Mouse (Mus musculus): ENCODE data around the gene Sqstm1.
"Not testable (repeated sequence)": the region's sequence is repeated elsewhere in the genome, so short reads cannot be mapped to it uniquely, and the experiment has no call there.

The Sqstm1 gene

DNA sequence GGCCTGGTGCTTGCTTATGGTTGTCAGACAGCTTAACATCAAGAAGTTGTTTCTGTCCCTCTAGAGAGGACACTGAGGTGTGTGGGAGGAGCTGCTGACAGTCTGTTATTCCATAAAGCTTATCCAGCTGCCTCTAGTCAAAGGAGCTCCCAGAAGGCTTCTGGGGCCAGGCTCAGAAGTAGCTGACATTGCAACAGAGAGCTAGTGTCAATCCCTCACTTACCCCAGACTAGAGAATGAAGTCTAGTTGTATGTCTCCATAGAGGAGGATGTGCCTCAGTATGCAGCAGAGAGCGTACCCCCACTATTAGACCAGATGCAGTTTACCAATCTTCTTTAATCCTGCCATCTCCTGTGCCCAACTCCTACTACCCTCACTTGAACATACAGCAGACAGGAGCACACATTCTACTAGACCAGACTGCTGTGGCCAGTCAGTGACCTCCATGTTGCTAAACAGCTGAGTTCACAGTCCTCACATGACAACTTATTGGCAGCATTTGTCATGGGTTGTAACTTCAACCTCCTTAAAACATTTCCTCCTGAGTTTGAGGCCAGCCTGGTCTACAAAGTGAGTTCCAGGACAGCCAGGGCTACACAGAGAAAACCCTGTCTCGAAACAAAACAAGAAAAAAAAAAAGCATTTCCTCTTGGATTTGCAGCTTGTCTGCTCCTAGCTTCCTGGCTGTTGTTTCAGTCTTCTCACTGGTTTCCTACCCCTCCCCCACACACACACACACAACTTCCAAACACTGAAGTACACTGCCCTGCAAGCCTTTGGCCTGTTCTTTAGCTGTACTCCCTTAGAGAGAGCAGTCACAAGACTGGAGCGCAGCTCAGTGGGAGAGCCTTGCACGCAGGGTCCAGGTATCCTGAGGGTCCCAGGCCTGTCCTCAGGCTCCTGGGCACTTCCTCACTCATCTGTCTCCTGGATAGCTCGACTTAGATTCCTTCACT, 31.8 kb downstream of the Sqstm1 start:
- in situ Hi-C loops (cut with MboI, MseI), result no loop called here

DNA sequence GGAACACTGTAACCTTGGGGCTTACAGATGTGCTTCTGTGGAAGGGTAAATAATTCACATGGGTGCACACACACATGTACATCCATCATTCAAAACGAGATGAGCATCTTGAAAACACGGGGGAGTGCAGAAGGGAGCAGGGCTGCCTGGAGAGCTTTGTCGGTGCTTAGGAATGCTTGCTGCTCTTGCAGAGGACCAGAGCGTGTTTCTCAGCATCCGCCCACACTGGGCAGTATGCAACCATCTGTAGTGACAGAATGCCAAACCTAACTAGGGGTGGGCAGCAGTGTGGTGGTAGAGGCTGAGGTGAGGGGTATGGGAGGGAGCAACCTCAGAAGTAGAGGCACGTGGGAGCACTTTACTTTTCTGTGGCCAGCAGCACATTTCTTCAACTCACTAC, 33.5 kb downstream of the Sqstm1 start:
- in situ Hi-C loops (cut with MboI, MseI), result no loop called here

DNA sequence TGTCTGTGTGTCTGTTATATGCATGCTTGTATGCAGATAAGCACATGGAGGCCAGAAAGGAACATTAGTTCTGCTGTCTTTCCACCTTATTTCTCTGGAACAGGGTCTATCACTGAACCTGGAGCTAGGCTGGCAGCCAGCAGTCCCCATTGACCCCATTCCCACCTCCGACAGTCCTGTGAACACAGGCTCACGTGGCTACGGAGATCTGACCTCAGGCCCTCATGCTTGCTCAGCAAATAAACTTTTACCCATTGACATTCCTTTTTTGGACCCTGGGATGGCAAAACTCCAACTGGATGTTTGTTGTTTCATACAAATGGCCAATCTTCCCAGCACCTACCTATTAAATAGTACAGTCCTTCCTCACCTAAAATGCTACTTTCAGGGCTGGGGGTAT, 34.3 kb downstream of the Sqstm1 start:
- in situ Hi-C loops (cut with MboI, MseI), result no loop called here

DNA sequence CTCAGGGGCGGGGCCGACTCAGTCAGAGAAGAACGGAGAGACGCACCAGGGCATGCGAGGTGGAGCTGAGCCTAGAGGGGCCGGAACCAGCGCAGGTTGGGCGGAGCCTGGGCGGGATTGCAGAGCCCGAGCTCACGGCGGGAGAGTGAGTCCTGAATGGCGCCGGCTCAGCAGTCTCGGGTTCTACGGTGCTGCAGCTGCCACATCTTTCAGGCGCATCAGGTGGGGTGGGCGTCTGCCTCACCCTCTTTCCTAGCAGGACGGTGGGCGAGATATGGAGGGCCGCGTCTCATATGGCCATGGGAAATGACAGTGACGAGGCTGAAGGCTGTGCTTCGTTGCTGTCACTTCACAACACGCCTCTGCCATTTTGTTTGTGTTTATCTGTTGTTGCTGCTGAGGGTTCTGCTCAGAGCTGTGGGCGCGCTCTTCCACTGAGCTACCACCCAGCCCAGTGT, 35.9 kb downstream of the Sqstm1 start:
- in situ Hi-C loops (cut with MboI, MseI), result no loop called here

DNA sequence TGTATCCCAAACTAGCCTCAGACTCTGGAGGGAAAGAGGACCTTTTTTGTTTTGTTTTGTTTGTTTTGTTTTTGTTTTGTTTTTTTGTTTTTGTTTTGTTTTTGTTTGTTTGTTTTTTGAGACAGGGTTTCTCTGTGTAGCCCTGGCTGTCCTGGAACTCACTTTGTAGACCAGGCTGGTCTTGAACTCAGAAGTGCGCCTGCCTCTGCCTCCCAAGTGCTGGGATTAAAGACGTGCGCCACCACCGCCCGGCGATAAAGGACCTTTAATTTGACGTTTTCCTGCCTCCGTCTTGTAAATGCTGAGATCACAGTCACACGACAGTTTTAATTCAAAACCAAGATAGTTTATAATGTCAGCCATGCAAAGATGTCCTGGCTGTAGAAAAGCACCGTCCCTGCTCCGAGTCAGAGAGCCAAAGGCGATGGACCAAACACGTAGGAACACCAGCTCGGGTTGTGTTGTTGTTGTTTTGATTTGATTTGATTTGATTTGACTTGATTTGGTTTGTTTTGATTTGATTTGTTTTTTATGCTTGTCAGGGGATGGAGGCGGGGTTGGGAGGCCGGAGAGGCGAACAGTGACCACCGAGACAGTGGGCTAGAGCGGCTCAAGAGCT, 36.4 kb downstream of the Sqstm1 start, which contains the start of gene Mrnip:
Gene Mrnip, plus strand, starts transcription at position 334 of the 619 bp plus-strand sequence.
- in situ Hi-C loops (cut with MboI, MseI), result not testable (repeated sequence)

DNA sequence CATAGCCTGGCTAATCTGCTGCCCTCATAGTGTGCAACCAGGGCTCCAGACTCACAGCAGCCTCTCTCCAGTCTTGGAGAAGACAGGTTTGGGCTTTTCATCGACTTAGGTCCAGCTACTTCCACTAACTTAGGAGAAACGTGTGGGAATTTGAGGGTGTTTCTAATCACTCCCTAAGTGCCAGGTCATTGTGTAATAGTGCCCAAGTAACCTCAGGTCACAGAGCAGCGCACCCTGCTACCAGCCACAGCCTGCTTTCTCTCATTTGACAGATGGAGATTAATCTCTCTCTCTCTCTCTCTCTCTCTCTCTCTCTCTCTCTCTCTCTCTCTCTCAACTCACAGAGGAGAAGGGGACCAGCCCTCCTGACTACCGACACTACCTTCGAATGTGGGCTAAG, 42.3 kb downstream of the Sqstm1 start:
- in situ Hi-C loops (cut with MboI, MseI), result loop anchor here in 1 of 2 experiments (10.0 kb wide), 1 partner anchor 66 kb away; the partner anchor contains the start of gene Ltc4s

DNA sequence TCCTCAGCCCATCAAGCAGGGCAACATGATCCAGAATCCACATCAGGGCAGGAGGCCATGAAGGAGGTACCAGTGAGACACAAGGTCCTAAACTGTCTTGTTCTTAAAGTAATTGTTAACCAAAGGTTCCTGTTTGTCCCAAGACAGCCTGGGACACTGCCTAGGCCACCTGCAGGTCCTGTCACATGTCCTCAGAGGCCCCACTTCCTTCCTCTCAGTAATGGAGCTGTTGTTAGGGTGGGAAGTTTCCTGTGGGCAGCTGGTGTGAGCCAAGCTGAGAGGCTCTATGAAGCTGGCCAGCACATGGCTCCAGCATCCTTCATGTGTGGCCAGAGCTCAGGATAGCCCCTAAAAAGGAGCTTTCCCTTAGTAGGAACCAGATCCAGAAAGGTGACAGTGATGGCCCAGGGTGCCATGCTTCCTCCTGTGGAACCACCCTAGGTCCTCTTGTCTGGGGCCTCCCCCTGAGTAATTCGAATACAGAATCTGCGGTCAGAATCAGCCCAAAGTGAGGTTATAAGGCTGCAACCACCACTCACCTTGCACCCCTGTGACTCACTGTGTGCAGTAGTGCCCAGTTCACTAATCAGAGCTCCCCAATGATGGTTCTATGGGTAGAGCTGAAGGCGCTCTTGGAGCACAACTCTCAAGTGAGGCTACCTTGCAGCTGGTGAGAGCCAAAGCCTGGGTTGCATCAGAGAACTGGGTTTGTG, 48.1 kb downstream of the Sqstm1 start:
- in situ Hi-C loops (cut with MboI, MseI), result loop anchor here (5.0 to 10.0 kb wide), 2 partner anchors 70 to 72 kb away; partner anchors contain the start of gene Ltc4s (in 1 of the 2)

DNA sequence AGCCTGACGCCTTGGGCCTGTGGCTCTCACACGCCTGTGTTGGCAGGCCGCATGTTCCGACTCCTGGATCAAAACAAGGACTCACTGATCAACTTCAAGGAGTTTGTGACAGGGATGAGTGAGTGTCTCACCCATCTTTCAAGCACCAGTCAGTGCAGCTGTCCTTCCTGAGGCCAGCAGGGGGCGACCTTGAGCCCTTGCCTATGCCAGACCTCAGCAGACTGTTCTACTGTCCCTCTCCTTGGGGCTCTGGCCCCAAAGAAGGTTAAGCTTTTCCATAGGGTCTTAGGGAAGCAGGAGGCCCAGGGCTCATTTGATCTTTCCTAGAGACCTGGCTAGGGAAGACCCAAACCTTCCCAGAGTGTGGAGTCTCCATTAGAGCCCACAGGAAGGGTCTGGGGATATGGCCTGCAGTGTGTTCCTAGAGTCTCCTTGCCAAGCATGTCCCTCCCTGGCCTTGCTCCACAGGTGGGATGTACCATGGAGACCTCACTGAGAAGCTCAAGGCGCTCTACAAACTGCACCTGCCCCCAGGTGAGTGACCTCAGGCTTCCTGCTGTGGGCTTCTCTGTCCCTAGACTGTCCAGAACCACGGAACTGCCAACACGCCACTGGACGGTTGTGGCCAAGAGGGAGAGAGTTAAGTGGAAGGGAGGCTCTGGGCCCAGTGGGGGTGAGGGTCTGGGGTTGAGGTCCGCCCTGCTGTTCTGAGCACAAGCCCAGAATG, 48.9 kb downstream of the Sqstm1 start:
- in situ Hi-C loops (cut with MboI, MseI), result loop anchor here (5.0 to 10.0 kb wide), 2 partner anchors 71 to 73 kb away; partner anchors contain the start of gene Ltc4s (in 1 of the 2)

DNA sequence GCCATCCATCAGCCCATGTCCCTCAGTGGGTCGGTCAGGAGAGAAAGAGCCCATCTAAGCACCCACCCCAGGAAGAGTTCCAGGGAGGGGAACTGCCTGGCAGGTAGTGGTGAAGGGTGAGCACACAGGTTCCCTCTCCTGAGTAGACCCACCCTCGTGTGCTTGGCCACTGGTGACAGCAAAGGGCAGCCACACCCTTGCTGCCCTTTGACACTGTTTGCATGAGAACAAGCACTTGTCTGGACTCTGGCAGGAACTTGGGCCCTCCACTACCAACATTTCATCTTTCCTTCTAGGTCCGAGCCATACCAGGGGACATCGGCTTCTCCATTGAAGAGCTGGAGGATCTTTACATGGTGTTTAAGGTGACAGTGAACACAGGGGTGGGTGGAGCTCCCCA, 51.3 kb downstream of the Sqstm1 start:
- in situ Hi-C loops (cut with MboI, MseI), result no loop called here

DNA sequence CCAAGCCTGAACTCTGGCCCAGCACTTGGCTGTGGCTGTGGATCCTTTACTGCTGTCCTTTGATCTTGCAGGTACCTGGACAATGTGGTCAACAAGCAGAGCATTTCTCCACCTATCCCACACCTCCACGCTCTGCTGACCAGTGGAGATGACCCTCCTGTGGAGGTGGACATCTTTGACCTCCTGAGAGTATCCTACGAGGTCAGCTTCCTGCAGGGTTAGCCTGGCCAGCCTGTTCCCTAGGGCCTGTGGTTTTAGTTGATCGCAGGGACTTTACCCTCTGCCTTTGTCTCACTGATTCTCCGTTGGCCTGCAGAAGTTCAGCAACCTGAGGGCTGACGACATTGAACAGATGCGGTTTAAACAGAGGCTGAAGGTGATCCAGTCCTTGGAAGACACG, 52.3 kb downstream of the Sqstm1 start:
- in situ Hi-C loops (cut with MboI, MseI), result no loop called here

DNA sequence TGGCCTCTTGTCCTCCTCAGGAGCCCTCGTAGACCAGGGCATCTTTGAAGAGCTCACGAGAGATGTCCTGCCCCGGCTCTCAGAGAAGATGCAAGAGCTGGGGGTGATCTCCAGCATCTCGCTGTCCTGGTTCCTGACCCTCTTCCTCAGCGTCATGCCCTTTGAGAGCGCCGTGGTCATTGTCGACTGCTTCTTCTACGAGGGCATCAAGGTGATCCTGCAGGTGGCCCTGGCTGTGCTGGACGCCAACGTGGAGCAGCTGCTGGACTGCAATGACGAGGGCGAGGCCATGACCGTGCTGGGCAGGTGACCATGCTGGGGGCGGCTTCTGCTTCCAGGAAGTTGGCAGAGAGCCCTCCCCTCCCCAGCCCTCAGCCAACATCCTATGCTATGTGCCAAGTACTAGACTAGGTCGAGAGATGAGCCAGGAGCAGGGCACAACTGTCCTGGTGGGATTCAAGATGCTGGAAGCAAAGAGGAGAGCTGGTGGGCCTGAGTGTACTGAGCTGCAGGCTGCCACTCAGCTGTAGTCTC, 53.8 kb downstream of the Sqstm1 start:
- in situ Hi-C loops (cut with MboI, MseI), result no loop called here

DNA sequence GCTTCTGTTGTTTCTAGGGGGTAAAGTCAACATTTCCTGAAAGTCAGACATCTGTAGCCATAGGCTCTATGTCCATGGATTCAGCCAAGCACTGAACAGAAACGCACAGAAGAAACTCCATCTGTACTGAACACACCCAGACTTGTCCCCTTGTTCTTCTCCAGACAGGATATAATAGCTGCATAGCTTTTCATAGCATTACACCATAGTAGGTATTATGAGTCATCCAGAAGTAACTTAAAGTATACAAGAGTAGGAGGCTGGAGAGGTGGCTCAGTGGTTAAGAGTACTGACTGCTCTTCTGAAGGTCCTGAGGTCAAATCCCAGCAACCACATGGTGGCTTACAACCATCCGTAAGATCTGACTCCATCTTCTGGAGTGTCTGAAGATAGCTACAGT, 54.8 kb downstream of the Sqstm1 start:
- in situ Hi-C loops (cut with MboI, MseI), result no loop called here

DNA sequence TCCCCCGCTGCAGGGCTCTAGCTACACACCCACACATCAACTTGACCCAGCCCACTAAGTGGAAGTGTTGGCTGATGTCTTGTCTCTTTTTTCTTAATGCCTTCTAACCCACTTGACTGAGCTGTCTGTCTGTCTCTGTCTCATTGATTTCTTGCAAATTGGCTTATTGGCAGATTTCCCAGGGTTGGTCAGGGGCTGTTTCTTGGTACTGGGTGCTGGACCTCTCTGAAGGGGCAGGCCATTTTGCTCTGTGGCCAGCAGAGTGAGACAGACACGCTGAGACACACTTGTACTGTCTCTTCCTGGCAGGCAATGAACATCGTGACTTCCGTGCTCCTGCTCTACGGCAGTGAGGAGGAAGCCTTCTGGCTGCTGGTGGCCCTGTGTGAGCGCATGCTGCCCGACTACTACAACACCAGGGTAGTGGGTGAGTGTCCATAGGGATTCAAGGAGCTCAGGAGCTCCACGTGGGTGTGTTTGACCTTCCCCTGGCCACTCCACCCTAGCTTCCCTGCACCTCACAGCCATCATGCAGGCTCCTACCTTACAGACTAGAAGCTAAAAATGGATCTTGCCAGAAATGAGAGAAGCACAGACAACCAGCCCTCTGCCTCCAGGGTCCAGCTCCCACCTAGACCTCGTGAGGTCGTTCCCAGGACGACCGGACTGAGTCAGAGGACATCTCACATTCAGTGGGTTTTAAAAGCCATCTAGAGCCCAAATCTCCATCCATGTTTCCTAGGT, 55.7 kb downstream of the Sqstm1 start:
- in situ Hi-C loops (cut with MboI, MseI), result no loop called here

DNA sequence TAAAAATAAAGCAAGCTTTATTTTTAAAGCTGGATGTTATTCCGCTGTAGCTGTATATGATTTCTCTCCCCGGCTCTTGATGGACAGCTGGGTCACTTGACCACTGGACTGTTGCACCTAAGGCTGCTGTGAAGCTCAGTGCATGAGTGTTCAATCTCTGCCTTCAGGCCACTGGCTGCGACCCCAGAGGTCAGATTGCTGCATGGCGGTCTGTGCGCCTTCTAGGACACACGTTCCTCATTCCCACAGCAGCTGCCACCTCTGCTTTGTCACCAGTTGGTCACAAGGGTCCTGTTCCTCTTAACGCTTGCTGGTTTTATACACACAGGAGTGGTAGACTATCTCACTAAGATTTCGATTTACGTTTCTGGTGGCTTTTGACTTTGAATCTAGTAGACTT, 56.5 kb downstream of the Sqstm1 start:
- in situ Hi-C loops (cut with MboI, MseI), result no loop called here

DNA sequence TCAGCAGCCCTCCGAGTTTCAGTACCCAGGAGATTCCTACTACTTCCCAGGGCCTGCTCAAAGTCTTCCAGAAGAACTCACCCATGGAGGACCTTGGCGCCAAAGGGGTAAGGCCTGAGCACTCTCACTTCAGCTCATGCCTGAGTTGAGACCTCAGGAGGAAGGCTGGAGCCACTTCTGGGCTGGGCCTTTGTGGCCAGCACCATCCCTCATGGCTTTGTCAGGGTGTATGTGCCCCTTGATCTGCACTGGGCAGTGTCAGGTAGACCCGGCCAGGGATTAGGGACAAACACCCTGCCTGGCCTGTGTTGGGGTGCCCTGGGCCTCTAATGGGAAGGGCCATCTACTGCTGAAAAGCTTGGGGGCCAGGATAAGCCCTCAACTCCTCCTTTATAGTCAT, 59.3 kb downstream of the Sqstm1 start:
- in situ Hi-C loops (cut with MboI, MseI), result no loop called here

DNA sequence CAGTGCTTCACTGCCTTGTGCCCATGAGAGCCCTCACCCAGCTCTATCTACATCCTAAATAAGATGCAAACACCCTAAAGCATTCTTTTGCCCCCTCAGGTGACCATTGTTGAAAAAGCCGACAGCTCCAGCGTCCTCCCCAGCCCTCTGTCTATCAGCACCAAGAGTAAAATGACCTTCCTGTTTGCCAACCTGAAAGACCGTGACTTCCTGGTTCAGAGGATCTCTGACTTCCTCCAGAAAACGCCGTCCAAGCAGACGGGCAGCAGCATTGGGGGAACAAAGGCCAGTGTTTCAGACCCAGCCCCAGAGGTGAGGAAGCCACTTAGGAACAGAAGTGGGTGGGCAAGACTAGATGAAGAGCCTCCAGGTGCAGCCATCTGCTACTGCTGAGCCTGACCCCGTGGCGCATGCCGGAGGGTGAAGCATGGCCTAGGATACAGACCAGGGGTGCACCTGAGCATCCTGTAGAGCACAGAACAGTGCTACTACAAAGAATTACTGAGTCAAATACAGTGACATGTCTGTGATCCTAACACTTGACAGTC, 61.0 kb downstream of the Sqstm1 start:
- in situ Hi-C loops (cut with MboI, MseI), result no loop called here

Measured in T-helper 17 cell (primary cell).